Mouse (Mus musculus) heart, adult 9 months (tissue): Measurements from ENCODE around the gene Tmed11.
"Not testable (repeated sequence)": the region's sequence is repeated elsewhere in the genome, so short reads cannot be mapped to it uniquely, and the experiment has no call there.

Source experiments
- DNase-seq, 2 experiments: peaks; one replicate each; pipeline ENCODE4 v3.0.0; 2022; ENCODE audit warnings: low spot score in 2 of 2

Tmed11 gene

DNA sequence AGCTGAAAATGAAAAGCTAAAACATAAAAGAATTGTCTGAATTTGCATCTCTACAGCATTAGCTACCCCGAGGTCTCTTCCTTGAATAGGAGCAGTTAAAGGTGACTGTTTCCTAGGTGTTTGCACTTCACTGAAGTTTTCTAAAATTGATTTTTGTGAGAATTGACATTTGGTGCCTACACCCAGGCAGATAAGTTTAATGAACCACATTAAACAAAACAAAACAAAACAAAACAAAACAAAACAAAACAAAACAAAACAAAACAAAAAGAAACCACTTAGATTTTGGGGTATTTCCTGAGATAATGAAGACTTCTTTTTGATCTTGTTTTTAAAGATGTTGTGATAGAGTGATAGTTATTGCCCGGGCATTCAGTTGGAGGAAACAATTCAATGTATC lies at the start of gene Tmed11:
Tmed11 (minus strand) TSS at position 101 of the 400 bp plus-strand sequence.
- not testable (repeated sequence) for DNase-seq

DNA sequence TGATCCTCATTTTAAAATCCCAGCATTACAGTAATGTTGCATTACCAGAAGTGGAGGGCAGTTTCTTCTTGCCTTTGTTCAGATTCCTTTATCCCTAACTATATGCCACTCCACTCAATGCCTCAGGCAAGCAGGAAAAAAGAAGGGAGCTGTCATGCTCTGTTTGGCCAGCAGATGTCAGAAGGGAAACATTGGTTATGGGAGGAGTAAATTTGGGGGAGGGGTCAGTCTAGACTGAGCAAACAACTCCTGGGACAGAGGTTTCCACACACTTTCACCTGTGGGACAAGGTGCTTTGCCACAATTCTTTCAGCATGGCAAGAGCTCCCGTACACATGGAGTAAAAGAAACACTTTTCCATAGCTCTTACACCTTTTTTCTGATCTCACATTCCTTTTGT lies 41.0 kb upstream of the Tmed11 start:
- DNase-seq: no peak

DNA sequence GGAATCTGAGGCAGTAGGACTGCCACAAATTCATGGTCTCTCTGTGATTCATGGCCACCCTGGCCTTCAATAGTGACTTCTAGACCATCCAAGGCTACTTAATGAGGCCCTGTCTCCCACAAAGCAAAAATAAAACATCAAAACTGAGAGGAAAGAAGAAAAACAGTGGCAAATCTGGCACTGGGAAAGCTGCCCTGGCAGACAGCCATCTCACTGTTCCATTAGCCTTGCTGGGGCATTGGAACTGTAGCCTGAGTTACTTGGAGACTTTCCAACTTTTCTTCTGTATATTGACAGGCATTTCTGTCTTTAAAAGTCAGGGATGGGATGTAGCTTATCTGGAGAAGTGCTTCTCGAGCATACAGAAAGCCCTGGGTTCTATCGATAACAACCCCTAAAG lies 28.1 kb upstream of the Tmed11 start:
- no peak for DNase-seq

DNA sequence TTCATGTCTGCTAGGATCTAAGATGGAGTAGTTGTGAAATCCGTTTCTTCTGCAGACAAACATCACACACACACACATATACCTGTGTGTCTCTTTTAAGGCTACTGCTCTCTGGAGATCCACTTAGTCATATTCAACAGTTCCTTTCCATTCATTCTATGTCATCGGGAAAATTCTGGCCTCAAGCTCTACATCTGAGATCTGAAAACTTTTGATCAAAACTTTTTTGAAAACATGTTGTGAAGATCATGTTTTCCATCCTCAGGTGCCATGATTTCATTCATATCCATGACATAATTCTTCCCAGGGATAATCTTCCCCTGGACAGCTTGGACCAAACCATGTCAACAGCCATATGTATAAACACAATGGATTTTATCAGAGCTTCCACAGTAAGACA lies 13.6 kb upstream of the Tmed11 start, which contains the start of gene Vmn2r8:
Vmn2r8 (minus strand) TSS at position 101 of the 400 bp plus-strand sequence.
- not testable (repeated sequence) for DNase-seq

DNA sequence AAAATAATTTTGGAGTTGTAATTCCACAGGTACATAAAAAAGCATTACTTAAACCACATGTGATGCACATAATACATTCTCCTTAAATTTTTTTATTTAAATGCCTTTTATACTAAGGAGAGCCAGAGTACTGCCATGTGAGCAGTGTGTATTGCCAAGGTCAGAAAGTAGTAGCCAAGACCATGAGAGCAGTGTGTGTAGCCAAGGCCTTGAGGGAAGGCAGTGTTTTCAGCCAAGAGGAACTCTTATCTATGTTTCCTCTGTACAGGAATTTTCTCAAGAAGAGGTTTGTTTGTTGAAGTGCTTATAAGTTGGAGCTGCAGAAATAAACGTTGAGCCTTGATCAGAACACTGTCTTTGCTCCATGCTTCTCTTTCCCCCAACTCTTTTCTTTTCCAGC lies 8.5 kb upstream of the Tmed11 start:
- peak in 1 of 2 experiments; percentile 1 for DNase-seq

DNA sequence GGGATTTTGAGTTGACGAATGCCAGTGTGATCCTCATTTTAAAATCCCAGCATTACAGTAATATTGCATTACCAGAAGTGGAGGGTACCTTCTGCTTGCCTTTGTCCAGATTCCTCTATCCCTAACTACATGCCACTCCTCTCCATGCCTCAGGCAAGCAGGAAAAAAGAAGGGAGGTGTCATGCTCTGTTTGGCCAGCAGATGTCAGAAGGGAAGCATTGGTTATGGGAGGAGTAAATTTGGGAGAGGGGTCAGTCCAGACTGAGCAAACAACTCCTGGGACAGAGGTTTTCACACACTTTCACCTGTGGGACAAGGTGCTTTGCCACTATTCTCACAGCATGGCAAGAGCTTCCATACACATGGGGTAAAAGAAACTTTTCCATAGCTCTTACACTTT lies 4.8 kb downstream of the Tmed11 start:
- not testable (repeated sequence) for DNase-seq

DNA sequence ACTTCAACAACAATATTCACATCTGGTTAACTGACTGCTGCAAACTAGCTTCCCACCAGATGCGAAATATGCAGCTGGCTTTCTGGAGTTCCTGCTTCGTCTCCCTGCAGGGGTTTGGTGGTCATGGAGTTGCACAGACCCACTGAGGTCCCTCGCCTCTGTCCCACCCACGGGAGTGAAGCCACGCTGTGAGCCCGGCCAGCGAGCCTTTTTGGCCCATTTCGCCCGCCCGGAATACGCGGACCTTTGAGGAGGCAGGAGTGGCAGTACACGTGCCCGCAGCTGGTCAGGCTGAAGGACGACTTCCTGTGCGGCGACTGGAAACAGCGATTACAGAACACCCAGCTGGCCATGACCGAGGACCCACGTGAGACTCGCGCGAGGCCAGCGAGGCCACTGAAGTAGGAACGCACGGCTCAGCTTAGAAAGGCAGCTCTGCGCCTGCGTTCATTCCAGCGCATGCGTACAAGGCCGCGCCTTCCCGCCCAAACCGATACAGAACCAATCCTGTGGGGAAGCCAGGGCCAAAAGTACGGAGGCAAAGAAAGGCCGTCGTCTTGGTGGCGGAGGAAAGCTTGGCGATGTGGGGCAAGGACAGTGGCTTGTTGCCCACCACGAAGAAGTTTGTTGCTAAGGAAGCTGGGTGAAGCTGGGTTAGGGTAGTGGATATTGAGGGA lies 20.4 kb downstream of the Tmed11 start, which contains the start of gene Rnf212:
Rnf212 (minus strand) TSS at position 353 of the 677 bp plus-strand sequence.
- no peak for DNase-seq

DNA sequence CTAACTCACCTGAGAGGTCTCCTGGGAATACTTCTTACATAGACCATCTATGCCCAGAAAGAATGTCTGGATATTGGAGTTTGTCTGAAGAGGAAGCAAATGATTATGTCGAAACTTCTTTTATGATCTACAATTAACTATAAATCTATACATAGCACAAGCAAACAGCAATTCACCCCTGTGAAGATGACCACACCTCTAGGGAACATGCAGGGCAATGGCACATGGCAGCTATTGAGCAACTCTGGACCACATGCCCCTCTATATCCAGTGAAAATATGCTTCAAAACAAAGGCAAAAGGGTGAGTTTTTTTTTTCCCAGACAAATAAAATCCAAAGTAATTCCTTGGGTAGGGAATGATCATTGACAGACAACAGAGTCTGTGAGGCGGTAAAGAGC lies 35.2 kb downstream of the Tmed11 start:
- DNase-seq: no peak

DNA sequence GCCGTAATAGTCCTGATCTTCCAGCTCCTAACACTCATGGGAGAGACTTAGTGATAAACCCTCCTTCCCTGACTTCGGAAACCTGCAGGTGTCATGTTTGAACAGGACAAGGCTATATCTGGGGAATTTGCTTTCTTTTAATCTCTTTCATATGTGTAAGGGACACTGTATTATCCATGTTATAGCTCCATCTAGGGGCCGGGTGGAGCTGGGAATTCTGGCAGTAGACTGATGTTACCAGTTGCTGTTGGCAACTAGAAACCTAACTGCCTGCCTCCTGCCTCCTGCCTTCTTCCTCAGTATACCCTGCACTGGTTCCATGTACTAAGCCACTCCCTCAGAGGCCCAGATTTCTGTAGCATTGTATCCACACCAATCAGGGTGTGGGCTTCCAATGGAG lies 36.8 kb downstream of the Tmed11 start:
- no peak for DNase-seq

DNA sequence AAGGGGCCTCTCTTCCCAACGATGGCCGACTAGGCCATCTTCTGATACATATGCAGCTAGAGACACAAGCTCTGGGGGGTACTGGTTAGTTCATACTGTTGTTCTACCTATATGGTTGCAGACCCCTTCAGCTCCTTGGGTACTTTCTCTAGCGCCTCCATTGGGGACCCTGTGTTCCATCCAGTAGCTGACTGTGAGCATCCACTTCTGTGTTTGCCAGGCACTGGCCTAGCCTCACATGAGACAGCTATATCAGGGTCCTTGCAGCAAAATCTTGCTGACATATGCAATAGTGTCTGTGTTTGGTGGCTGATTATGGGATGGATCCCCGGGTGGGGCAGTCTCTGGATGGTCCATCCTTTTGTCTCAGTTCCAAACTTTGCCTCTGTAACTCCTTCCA lies 43.9 kb downstream of the Tmed11 start:
- not testable (repeated sequence) for DNase-seq

DNA sequence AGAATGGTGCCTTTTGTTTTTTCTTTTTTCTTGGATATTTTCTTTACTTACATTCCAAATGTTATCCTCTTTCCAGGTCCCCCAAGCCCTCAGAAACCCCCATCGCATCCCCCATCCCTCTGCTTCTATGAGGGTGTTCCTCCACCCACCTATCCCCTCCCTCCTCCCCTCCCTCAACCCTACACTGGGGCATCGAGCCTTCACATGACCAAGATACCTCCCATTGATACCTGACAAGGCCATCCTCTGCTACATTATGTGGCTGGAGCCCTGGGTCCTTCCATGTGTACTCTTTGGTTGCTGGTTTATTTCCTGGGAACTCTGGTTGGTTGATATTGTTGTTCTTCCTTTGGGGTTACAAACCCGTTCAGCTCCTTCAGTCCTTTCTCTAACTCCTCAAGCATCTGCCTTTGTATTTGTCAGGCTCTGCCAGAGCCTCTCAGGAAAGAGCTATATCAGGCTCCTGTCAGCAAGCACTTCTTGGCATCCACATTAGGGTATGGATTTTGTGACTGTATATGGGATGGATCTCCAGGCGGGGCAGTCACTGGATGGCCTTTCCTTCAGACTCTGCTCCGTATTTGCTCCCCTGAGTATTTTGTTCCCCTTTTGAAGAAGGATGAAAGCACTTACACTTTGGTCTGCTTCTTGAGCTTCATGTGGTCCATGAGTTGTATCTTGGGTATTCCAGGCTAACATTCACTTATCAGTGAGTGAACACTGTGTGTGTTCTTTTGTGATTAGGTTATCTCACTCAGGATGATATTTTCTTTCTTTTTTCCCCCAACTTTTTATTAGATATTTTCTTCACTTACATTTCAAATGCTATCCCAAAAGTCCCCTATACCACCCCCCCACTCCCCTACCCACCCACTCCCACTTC lies 44.6 kb downstream of the Tmed11 start:
- DNase-seq: no peak

DNA sequence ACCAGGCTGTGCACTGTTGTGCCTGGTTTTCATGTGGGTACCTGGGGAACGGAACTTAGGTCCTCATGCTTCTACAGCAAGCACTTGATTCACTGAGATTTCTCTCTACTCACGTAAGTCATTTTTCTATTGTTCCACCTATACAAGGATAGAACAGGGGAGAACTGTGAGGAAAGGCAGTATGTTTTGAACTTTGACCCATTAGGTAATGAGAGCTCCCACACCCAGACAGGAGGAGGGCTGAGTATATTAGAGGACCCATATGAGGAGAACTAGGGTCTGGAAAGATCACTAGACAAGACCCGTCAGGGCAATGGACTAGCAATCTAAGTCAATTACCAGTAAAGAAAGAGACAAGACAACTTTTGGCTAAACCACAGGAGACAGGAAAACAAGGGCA lies 50.5 kb downstream of the Tmed11 start:
- no peak for DNase-seq

DNA sequence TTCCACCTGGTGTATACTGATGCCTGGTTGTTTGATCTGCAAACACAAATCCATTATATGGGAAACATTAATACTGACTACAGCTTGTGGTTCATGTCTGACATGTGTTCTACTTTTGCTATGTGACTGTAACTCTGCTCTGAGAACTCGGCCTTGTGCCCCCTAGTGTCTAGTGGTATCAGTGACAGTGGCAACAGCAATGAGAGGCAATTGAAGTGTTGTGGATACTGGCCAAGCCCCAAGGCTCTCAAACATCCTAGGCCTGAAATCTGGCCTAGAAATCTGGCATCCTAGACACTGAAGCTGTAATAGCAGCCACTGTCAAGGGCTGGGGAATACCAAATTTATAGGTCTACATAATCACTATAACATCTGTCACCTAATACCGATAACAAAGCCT lies 51.3 kb downstream of the Tmed11 start:
- no peak for DNase-seq

DNA sequence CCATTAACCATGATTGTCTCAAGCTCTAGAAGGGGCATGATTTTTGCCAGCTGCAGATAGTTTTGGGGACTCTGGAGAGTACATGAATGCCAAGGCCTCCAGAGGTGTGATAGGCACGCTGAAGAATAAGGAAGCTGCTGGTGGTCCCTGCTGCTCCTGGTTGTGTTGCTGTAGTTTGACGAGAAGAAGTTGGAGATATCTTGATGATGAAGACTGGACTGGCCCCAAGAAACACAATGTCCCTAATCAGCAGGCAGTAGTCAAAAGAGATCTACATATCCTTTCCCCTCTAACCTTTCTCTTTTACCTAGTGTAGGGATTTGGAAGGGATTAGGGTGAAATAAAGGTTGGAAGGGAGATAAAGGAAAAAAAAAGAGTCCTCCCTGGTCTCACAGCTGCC lies 52.6 kb downstream of the Tmed11 start:
- DNase-seq: no peak

DNA sequence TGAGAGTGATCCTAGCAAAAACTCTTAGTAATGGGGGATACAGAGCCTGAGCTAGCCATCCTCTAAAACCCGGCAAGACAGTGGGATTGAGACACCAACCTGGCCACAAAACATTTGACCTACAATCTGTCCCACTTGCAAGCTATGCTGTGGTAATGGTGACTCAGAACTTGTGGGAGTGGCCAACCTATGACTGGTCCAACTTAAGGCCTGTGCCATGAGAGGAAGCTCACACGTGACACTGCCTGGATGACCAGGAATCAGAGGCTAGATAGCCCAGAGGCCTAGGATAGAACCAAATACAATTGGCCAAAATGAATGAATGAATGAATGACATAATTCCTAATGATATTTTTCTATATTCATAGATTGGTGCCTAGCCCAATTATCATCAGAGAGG lies 53.3 kb downstream of the Tmed11 start:
- no peak for DNase-seq

DNA sequence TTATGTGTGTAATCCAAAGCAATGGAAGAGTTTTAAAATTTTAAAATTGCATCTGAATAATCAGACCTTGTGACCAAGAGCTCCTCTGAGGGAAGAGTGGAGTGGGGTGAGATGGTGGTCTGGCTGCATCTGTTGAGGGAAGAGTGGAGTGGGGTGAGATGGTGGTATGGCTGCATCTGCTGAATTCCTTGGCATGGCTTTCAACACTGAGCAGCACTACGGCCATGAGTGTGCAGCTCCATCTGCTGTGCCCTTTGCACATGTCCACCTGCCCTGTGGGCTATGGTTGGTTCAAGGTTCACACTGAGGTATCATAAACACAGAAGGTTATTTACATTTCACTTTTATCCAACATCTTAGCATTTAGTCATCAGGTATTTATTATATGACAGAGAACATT lies 67.7 kb downstream of the Tmed11 start:
- DNase-seq: no peak
